Mouse (Mus musculus) heart, embryonic 12.5 days (tissue): ENCODE measurements around the gene Rbak. TPM values are rescaled to one million over a fixed set of nuclear protein-coding genes. Genes with fewer than 3 reads are reported as not detected.

Source experiments
- microRNA-seq: library from miRNA; unstranded; fragments of <30 nt; microRNA quantifications from one replicate; pipeline ENCODE4, GENCODE M21; 2017
- polyA plus RNA-seq: library from polyadenylated mRNA; unstranded; fragments of >200 nt; fragmentation: Nextera tagmentation; extraction: Ambion mirVana; gene quantifications from 2 replicates; pipeline ENCODE4 v1.2.1, GENCODE M21; 2016

Rbak gene
- polyA plus RNA-seq, 1 experiment from 2014 or later: 9.0 TPM

Small RNAs within 50 kb of the gene (microRNA-seq; reads per million reads assigned to microRNA genes)
- gene Gm44405: not detected

Other genes starting within 250 kb of the Rbak start
- gene Fscn1, start 220.4 kb downstream of the Rbak start, polyA plus RNA-seq: 201 and 205 TPM in 2 replicates
- 38.7 and 40.4 TPM in 2 replicates for gene Rnf216, start 67.8 kb downstream of the Rbak start, polyA plus RNA-seq
- not detected in 2 replicates for gene Olfr718-ps1, start 33.2 kb downstream of the Rbak start, polyA plus RNA-seq
- not detected in 2 replicates for gene Spdye4b, start 242 bp upstream of the Rbak start, polyA plus RNA-seq
- not detected in 2 replicates for gene Spdye4a, start 46.1 kb upstream of the Rbak start, polyA plus RNA-seq
- 10.3 and 11.3 TPM in 2 replicates for gene Zfp12, start 54.4 kb upstream of the Rbak start, polyA plus RNA-seq
- 4.6 and 4.9 TPM in 2 replicates for gene Zfp316, start 89.2 kb upstream of the Rbak start, polyA plus RNA-seq
- 0.09 TPM in 1 of 2 replicates, not detected in the other for gene Zfp853, start 112.8 kb upstream of the Rbak start, polyA plus RNA-seq
- gene E130309D02Rik, start 134.6 kb upstream of the Rbak start, polyA plus RNA-seq: 26.9 and 27.6 TPM in 2 replicates
- 51.9 and 56.5 TPM in 2 replicates for gene Zdhhc4, start 148.5 kb upstream of the Rbak start, polyA plus RNA-seq
- gene Grid2ip, start 176.6 kb upstream of the Rbak start, polyA plus RNA-seq: 0.14 and 0.51 TPM in 2 replicates
- gene Kdelr2, start 223.1 kb upstream of the Rbak start, polyA plus RNA-seq: 285 TPM in 2 replicates